Mouse (Mus musculus): ENCODE measurements around the gene Relch.
A peak's percentile ranks its signal among the peaks of the same experiment; 100 is the strongest.
"Not testable (repeated sequence)": the region's sequence is repeated elsewhere in the genome, so short reads cannot be mapped to it uniquely, and the experiment has no call there.

Gene Relch

DNA sequence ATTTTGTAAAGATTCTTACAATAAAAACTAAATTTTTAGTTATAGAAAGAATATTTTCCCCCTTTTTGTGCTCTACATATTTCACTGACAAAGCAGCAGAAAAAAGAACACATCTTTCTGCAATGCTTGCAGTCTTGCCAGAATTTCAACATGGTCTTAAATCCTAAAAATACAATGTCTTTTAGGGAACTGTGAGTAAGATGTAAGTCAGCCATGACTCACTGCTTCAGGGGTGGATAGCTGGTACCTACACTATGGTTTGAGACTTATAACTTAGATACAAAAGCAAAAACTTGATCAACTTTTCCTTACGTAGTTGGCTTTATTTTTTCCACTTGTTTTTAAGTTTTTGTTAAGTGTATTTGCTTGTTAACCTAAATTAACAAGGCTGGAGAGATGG, 78.8 kb downstream of the Relch start:
- DNase-seq (ENCODE audit: low read depth, low spot score) = peak; percentile 83

DNA sequence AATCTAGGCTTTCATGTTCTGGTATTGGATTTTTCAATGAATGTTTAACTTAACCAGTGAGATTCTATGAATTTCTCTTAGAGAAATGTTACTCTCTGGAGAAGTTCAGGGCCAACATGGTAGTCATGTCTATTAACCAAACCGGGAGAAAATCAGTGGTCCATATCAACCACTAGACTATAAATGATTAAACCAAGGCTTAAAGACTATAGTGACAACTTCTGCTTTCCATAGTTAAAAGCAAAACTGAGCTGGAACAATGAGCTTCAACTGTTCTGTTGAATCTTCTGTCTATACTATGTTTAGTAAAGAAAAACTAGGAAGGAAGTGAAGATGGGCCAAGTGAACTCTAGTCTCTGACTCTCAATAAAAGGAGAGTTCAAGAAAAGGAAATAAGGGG, 82.8 kb downstream of the Relch start:
- no peak for DNase-seq (ENCODE audit: low read depth, low spot score)

DNA sequence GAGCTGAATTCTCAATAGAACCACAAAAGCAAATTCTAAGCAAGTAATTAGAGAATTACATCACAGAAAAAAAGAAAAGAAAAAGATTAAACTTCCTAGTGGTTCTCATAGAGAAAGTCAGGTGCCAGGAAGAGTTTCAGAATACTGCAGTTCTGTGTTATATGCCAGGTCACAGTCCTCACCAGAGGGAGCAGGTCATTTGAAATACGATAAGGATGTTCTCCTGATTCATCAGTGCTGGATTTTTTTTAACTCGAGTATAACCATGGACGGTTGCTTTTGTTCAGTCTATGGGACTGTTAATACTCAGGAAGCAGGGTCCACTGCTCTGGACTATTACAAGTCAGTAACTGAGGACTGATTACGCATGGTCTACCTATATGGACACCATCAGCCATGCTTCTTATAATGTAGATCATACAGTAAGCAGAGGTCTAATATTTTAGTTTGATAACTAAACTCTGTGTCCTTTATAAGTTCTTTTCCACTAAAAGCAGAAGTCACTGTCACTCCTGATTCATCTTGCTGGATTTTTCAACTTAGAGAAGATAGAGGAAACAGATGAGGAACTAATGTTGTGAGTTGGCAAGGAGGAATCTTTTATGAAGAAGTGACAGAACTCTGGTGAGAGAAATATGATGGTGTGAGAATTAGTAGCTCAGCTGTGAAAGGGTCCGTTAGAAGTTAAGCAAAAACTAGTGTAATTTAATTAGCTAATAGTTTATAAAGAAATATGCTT, 83.4 kb downstream of the Relch start:
- no peak for DNase-seq (ENCODE audit: low read depth, low spot score)

DNA sequence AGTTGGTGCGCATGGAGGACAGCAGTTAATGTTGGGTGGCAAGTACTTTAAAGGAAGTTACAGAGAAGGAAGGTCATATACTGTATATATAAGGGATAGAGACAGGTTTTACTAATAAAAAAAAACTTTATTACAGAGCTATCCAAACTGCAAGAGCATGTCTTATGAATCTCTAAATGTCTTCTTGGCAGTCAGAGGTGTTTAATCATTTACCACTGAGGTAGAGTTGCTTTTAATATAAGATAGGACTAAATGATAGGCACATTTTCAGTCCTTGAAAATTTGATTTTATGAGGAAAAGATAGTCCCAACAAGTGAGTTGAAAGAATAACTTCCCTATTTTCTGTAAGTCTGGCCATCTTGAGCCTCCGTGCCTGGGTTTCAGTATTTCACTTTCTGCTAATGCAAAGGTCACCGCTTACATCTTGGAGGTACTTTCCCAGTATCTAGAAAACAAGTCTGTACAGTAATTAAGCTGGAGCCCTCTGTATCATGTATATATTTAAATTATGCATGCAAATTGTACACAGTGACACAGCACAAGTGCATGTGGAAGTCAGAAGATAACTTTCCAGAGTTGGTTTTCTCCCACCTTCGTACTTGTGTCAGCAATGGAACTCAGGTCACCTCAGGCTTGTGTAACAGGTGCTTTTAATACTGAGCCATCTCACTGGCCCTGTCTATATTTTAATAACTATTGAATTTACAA, 84.6 kb downstream of the Relch start:
- no peak for DNase-seq (ENCODE audit: low read depth, low spot score)

DNA sequence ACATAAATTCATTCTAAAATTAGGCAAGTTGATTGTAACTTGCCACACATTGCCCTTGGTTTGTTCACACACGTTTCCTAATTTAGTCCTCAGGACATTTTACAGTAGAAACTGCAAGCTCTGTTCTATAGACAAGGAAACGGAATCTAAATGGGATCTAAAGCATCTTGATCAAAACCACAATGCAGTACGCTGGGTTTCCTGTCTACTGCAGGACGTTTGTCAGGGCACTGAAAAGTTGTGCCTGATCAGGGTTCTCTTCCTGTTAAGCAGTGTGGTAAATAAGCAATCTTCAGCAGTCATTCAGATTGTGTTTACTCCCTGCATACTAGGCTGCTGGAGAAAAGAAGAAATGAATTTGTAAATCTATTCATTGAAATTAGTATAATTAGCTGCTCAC, 88.5 kb downstream of the Relch start:
- DNase-seq (ENCODE audit: low read depth, low spot score) = no peak

DNA sequence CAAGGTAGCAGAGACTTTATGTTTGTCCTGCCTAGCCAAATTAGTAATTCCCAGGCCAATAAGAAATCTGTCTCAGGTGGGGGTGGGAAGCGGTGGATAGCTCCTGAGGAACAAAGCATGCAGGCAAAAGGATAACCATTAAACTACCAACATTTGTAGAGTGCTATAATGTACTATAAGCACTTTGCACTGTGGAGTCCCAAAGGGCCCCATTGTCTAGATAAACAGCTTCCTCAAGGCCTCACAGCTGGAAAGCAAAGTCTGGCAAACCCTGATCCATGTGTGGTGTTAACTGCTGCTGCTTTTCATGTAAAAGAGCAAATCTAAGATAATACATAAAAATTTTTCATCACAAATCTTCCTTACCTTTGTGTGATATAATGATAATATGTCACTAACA, 89.3 kb downstream of the Relch start:
- no peak for DNase-seq (ENCODE audit: low read depth, low spot score)

DNA sequence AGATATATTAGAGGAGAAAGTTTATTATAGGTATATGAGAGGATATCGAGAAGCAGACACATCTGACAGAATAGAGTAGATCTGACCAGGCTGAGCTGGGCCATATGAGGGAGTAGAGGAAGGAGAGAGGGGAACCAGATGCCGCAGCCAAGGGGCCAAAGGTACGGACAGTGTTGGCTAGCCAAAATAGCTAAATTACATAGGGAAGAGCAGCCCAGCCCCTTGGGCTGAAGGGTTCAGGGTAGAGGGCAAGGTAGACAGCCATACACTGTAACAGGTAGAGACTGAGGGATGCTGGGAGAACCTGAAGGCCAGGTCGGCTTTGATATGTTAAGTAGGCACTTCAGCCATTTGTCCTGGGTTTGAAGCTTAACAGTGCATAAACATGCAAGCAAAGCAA, 95.1 kb downstream of the Relch start:
- no peak for DNase-seq (ENCODE audit: low read depth, low spot score)

DNA sequence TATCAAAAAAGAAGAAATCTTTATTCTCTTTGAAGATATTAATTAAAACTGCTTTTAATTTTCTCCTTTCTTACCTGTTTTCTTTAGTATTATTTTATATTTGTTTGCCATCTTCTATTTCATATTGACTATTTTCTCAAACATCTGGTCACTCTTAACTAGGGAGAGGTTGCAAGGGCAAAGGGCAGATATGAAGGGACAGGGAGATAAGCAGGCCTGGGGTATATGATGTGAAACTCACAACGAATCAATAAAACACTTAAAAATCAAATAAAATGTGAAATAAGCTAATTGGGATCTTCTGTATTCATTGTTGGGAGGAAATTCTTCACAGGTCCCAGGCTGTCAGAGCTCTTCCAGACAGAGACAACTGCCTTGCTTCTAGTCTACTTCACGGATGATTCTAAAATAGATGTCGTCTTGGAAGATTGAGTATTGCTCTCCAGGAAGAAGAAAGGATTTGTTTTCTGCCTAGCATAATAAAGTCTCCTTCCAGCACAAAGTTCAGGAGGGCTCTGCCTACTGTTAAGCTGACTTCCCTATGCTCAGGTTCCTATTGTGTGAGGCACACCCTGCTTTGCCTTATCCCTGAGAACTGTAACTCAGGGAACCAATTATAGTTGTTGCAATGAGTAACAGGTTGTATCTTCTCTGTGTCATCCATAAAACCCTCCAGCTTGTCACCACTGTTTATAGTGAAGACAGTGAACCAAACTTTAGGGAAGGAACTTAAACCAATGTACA, 95.9 kb downstream of the Relch start:
- no peak for DNase-seq (ENCODE audit: low read depth, low spot score)

DNA sequence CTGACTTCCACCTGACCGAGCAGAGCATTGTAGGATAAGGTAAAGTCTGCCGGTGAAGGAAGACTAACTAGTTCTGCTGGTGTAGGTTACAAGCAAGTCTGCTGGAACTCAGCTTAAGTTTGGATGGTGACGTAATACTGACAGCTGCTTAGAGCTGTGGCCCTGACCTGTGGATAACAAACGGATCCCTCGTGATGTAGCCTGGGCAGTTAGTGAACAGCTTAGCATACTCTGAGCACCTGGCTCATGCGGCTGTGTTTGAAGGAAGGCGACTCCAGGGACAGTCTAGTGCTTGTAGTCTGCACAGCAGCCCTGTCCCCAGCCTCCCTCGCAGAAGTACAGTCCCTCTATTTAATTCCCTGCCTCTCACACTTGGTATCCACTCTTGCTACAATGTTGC, 101.9 kb downstream of the Relch start:
- no peak for DNase-seq (ENCODE audit: low read depth, low spot score)

DNA sequence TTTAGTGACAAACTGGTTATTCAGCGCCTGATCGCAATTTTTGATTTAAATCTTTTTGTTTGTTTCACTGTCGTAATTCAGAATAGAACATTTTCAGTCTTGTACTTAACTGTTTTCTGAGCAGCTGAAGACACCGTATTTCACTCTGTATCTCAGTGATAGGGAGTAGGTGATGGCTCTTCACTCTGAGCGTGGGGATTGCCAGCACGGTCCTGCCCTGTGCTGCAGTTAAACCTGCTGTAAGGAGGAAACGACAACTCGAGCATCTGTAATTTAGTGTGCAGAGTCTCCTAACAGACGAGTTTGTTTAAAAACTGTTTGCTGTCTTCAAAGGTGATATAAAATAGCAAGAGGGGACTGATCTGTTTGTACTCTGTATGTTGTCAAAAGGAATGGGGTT, 102.4 kb downstream of the Relch start:
- not testable (repeated sequence) for DNase-seq (ENCODE audit: low read depth, low spot score)

DNA sequence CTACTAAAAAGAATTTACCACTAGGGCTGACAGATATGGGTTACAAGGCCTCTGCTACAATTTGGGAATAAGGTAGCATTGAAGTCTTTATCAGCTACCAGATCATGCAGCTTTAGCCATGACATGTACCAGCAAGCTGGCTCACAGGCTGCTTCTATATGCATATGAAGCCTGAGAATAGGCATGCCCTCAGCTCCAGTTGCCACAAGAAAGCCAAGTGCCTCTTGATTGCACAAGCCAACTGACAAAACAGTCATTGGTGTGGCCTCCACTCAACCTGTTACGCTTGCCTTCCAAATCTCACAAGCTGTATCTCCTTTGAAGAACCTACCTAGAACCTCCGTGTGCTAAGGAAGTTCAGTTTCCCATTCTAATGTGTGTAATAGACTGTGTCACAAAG, 104.7 kb downstream of the Relch start:
- DNase-seq (ENCODE audit: low read depth, low spot score) = no peak

DNA sequence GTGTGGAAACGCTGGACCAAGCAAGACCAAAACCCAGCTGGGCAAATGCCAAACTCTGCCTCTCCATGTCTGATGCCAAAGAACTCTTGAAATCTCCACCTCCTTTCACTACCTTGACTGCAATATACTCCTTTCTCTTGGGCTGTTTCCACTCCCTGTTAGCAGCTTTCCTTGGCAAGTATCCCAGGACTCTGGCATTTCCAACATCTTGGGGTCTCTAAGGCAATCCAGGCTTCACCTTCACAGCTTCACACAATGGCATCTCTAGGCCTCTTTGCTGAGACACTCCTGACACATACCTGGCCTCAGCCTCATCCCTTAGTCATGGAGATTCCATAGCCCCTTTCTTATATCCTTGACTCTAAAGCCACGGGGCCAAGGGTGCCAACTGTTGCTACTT, 107.0 kb downstream of the Relch start:
- DNase-seq (ENCODE audit: low read depth, low spot score) = no peak

DNA sequence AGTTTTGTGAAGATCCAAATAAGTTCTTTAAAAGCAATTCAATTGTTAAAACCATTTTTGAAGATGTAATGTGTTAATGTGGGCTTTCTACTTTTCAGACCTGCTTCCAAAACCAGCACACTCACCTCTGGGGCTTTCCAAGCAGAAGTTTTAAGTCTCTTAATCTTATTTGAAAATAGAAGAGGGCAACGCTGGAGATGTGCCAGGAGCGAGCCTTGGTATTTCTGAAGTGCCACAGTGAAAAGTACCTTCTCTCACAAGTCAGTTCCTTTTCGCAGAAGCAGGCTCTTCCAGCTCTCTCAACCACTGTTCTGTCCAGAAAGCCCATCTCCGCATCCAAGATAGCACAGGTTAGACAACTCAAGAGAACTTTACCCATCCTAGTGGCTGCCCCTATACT, 112.8 kb downstream of the Relch start:
- DNase-seq (ENCODE audit: low read depth, low spot score) = no peak

DNA sequence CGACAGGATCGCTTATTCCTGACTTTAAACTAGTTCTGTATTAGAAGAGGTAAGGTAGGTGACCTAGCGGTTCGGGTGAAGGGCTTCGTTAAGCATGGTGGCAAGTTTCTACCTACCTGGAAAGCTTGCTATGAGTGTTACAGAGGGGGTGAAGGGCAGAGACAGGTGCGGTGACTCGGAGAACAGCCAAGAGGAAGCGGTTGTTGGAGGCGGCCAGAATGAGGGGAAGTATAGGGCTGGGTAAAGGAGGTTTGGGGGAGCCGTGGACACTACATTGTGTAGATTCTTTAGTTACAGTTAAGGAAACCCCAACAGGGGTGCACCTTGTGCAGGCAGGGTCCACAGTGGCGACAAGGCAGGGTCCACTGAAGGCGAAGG, 116.4 kb downstream of the Relch start:
- no peak for DNase-seq (ENCODE audit: low read depth, low spot score)

DNA sequence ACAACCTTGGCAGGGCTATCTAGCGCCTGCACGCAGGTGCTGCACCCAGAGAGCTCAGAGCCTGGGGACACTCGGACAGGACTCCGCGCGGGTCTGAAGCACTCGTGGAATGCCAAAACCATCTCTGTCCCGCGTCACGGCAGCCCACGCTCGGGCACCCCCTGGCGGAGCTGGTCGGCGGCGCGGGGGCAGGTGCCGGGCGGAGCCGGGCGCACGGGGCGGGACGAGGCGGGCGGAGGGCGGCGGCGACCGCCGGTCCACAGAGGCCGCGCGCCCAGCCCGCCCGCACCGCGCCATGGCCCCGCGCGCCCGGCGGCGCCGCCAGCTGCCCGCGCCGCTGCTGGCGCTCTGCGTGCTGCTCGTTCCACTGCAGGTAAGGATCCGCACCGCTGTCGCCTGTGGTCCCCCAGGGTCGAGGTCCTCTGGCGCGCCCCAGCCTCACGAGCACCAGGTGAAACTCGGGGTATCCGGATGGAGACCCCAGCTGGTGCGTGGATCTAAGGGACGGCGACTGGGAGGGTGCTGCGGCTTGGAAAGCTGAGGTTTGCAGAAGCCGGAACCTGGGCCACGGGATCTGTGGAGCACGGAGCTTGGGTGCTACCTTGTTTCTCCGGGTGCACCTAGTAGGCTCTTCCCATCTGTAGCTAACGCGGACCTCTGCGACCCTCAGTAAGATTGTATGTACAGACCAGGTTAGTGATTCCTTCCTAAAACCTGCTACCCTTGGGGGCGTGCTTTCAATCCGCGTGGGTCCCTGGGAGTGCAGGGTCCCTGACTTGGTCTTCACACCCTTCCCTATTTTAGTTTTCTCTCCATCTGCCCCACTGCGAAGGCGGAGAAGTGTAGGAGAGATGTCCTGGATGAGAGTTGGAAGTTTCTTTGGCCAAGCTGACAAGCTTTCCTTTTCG, 117.0 kb downstream of the Relch start, which contains the start of gene Tnfrsf11a:
TSS of gene Tnfrsf11a (plus strand) at position 262 of the 908 bp plus-strand sequence.
- peak; percentile 61 for DNase-seq (ENCODE audit: low read depth, low spot score)

DNA sequence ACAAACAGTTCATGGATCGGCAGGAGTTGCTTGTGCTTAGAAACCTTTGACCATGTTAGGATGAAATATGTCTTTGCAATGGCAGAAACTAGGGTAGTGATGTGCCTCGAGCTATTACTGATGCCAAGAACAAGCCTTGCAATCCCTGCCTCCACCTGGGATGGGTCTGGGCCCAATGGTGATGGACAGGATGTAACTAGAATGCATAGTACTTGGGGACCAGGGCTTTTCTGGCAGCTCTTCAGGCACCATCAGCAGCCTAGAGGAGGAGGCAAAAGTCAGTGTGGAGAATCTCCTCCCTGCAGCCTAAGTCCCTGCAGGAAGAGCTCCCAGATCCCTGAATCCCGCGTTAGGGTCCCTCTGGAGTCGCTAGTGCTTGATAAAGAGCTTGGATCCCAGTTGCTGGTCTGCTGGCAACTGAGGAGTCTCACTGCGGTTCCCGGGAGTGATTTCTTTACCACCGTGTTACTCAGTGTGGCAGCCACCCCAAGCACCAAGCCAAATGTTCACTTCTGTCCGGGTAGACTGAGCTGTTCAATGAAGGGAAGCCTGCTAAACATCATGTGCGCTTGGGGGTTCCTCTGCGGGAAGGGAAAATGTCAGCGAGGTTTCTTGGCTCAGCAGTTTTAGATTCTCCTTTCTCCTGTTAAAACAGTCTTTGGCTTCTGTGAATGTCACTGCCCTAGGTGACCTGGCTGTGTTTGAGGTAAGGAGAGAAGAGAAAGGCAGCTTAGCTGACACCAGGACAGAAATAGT, 117.9 kb downstream of the Relch start:
- peak; percentile 41 for DNase-seq (ENCODE audit: low read depth, low spot score)

DNA sequence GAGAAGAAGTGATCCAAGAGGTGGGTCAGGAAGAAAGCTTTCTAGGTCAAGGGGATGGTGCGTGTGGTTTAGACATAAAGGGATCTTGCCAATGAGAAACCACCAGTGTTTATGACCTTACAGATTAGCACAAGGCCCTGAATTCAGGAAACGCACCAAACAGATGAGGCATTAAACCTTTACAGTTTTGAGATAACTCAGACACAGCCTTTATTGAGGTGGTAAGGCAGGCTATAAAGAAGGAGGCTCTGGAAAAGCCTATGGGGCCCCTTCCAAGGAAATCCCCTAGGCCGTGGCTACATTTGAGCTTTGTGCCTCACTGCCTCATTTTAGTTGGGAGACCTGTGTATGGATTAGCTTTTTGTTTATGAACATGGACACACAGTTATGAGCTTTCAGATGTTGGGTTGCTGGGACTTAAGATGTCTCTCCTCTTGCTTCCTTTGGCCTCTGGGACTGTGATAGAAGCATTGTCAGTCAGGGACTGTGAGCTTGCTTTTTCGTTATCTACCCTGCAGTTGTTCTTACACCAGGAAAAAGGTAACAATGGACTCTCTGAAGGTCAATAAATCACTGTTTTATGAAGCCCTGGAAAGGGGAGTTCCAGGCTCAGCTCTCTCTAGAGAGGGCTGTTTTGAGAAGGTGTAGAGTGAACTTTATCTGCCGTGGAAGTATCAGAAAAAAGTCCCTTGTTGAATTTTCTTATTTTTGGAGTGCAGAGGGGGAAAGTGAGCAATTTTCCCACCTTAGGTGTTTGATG, 120.8 kb downstream of the Relch start:
- DNase-seq (ENCODE audit: low read depth, low spot score) = no peak

DNA sequence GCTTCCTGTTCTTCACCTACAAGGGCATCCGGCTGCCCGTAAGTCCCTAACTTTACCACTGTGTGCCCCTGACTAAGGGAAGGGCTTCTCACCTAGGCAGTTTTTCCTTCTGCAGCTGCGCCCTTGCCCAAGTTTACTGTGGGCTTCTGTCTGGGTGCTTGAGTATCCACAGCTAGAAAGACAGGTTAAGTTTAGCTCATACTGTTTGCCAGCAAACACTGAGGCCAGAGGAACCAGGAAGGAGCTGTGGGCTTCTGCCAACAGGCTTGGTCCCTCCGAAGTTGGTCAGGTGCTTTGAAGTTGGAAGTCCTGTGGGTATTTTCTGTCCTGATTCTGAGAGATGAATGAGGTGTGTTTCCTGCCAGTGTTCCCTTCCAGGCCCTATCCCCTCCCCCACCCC, 121.5 kb downstream of the Relch start:
- DNase-seq (ENCODE audit: low read depth, low spot score) = no peak

DNA sequence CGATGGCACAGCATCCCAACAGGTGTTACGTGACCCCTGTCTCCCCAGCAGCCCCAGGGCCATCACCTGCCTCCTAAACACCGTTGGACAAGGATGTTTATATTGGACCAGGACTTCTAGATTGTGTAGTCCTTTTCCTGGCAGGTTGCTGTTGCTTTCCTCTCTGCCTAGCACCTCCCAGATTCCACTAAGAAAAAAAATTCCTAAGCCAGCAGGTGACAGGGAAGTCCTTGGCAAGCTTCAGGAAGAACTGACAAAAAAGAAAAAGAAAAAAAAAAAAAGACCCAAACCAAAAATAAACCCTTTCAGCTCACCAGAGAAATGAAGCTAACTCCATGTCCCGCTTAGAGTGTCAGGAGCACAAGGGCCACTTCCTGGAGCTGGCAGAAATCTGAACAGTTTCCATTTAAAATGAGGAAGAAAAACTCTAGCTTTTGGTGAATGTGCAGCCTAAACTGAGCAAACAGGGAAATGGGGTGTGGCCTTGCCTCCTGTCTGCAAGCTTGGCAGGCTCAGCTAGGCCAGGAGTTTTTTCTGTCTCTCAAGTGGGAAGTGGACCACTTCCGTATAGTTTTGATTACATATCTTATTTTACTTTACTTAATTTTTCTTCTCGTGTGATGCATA, 123.2 kb downstream of the Relch start:
- DNase-seq (ENCODE audit: low read depth, low spot score) = peak; percentile 50

DNA sequence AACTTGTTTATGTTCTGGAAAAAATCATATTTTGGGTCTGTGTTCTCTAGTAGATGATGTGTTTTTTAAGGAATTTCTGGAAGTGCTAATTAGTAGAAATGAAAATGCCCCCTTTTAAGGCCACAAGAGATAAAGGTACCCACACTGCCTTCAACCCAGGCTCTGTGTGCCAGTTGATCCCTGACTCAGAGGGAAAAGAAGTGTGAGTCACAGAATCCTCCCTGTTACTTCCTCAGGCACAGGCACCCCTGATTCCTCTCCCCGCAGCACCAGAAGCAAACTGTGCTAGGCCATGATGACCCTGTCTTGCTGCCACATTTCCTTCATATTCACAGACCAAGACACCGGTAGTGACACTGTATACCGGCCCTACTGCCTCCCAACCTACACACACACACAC, 126.4 kb downstream of the Relch start:
- no peak for DNase-seq (ENCODE audit: low read depth, low spot score)
